Mouse (Mus musculus): Measurements from ENCODE around the gene Slc25a5.

Gene Slc25a5

GRCm38 (mm10) chrX:36839391-36839790 is 43.9 kb downstream of the Slc25a5 start:
- no peak for DNase-seq (ENCODE audit: low spot score)

- DNase-seq (ENCODE audit: low spot score): no peak
These were observed 46.2 kb downstream of the Slc25a5 start for GRCm38 (mm10) chrX:36841698-36842097.

GRCm38 (mm10) chrX:36843346-36843990 is 48.0 kb downstream of the Slc25a5 start:
- no peak for DNase-seq (ENCODE audit: low spot score)

GRCm38 (mm10) chrX:36847152-36847551 is 51.7 kb downstream of the Slc25a5 start:
- DNase-seq (ENCODE audit: low spot score): no peak
